Mouse (Mus musculus): ENCODE data around the gene Stub1.

Gene Stub1

DNA sequence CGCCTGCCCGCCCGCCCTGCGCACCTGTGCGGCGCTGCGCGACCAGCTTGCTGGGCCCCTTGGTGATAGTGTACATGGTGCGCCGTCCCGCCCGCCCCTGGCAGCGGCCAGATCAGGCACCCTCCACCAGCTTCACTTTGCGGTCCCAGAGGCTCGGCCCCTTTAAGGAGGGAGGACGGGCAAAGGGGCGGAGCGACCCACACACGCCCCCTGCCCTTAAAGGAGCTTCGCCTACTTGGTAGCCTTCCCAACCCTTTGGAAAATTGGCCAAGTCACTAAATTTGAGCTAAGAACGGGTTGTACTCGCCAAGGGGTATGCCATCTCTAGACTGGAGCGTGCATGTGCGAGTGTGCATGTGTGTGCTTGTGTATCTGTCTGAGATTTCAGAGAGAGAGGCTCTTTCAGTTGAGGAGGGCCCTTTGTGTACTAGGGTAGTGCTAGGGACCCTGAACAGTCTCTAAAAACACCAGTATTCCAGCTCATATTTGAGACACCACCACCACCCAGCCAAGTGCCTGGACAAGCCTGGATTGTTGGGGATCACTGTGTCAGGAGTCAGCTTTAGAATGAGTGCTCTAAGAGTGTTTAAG, 35.5 kb upstream of the Stub1 start, which contains the start of gene Mcrip2:
Gene Mcrip2 (minus strand): TSS at position 164 of the 591 bp plus-strand sequence.
- DNase-seq (ENCODE audit: low spot score) = peak; percentile 33

DNA sequence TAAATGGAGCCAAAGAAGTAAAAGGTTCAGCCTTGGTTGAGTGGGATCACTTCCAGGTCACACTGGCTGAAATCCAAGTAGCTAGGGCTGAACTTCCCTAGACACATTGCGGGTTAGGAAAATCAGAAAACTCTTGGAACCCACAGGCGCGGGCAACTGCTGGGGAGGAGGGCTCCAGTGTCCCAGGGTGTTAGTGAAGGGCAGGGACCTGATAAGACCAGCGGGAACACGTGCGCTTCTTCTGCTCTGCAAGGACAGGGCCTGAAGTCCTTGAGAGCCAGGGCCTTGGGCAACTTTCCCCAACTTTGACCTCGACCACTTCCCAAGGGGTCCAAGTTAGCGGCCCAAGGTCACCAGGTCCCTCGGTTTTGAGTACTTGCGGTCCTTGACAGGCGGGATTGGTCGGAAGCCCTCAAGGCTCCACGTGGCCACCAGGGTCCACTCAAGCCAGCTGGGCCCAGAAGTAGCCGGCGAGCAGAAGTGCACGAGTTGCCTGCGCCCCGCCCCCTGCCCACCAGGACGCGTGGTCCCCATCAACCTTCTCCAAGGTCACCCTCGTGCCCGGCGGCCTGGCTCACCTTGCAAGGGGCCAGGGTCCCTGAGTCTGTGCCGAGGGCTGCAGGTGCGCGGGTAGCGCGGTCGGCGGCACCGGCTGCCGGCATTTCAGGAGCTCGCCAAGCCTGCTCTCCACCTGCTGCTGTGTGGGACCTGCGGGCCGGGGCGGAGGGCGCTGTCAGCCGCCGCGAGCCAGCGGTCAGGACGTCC, 34.8 kb upstream of the Stub1 start:
- DNase-seq (ENCODE audit: low spot score) = no peak

DNA sequence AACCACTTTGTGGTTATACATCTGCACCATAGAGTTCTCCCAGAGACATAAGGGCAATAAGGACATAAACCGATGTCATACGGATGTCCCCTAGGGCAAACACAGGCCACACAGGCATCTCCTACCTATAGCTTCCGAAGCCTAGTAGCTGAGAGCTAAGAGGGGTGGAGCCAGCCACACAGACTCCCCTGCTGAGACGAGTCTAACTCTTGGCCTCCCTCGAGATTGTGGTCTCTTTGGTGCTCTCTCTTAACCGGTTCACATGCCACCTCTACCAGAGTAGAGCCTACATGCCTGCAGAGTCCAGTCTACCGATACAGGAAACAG, 34.3 kb upstream of the Stub1 start:
- DNase-seq (ENCODE audit: low spot score) = no peak

DNA sequence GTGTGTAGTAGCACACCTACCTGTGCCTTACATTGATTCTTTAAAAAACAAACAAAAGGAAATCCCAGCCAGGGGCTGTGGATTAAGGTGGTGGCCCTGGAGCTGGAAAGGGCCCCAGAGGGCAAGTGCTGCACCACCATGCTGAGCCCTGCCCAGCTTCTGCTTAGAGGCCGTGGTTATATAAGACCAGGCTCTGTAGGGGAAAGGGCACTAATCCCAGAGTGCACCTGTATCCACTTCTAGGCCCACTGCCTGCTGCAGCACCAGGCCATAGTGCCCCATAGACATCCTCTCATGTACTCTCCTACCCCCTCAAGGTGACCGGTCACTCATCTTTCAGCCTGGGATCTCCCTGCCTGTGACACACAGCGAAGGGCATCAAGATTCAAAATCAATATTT, 33.0 kb upstream of the Stub1 start:
- DNase-seq (ENCODE audit: low spot score) = no peak

DNA sequence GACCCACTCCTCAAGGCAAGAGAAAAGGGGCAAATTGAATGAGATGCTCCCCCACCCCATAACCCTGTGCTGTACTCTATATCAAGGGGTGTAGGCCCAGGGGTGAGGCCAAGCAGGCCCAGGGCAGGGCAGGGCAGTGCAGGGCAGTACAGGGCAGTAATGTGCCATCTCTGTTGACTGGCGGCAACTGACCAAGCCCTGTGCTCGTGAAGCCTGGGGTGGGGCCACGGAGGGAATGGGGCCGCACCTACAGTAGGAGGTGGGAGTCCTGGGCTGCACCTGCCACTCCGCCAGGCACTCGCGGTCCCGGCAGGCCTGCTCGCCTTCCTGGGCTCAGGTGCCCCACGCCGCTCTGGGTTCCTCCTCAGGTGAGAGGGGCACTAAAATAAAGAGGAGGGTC, 32.1 kb upstream of the Stub1 start:
- no peak for DNase-seq (ENCODE audit: low spot score)

DNA sequence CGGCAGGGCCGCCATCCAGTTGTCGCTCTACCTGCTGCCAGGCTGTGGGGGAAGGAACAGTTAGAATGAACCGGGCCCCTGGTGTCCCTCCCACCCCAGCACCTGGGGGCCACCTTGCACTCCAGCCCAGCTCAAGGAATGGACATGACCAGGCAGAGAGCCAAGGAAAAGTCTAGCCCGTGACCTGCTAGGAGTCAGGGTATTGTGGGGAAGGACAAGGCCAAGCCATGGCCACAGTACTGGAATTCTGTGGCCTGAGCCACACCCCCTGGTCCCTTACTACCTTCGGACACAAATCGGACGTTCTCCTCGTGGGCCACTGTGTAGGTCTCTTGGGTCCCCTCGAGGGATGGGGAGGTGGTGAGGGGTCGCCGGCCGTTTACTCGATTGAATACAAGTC, 31.1 kb upstream of the Stub1 start:
- DNase-seq (ENCODE audit: low spot score) = no peak

DNA sequence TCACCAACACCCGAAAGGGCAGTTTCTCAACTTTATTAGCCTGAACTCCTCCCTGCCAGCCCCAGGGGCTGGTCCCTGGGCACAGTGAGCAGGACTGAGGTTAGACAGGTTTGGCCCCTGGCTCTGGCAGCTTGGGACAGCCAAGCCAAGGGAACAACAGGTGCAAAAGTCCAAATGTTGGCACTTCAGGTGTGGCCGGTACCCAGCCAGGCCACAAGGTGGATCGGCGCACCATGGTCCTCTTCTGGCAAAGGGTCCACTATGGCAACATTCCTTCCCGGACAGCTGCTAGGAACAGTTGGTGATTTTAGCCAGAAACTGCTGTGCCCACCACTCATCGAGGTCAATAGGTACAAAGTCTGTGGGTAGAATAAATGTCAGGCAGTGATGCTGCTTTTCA, 30.5 kb upstream of the Stub1 start:
- no peak for DNase-seq (ENCODE audit: low spot score)

DNA sequence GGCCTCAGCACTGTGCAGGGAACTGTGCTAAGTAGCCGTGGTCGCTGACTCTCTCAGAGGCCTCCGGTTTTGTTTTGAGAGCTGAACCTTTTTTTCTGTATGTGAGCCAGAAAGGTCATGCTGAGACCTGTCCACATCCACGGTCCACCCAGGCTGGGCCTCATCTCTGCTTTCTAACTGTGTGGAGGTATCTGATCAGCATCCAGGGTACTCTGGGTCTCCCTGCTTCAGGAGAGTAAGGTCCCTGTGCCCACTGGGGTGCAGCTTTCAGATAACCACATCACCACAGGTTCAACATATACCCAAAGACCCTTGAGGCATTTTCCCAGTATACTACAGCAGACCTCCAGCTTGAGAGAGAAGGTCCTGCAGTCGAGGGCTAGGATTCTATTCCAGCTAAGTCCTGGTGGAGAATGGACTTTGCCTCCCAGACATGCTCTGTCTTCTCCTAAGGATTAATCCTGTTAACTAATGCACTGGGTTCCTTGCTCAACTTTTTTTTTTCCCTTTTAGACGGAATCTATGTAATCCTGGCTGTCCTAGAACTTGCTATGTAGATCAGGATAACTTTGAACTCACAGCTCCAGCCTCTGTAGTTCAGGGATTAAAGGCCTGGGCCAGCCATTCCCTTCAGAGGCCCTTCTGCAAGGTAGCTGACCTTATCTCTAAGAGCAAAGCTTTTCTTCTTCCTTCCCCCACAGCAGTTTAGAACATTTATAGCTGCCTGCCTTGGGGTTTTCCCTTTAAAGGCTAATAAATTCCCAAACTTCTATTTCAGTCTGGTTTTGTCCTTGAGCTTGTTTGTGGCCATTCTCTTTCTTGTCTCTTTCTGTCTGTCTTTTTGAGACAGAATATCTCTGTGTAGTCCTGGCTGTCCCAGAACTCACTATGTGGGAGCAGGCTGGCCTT, 28.8 kb upstream of the Stub1 start:
- no peak for DNase-seq (ENCODE audit: low spot score)

DNA sequence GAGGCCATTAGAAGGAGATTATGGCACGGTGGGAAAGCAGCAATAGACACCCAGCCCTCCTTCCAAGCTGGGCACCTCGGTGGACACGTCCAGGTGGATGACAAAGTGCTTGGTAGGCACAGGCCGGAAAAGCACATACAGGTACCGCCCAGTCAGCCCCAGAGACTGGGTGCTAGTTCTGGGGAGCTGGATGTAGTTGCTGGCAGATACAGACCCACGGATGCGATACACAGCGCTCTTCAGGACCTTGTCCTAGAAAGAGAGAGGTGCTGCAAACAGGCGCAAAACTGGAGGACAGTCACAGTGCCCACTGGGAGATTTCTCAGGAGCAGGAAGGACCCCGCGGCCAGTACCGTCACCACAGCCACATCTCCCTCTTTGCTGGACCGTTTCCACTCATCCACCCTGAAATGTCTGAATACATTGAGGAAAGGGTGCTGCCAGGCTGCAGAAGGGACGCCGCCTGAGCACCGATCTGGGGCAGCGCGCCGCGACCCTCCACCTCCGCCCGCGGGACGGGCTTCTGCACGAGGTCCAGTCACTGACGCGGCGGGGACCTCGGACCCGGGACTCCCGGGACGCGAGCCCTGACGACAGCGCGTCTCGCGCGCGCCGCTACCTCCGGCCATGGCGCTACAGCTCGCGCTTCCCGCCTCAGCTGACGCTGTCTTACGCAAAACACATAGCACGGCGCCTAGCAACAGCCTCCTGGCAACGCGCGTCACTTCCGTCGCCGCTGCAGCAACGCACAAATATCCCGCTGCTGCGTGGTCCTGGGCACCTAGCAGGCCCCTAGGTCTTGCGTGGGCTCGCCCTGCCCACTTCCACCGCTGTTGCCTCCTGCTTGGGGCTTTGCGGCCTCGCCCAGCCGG, 27.9 kb upstream of the Stub1 start, which contains the start of gene Wdr90:
Gene Wdr90 (minus strand): TSS at position 670 of the 872 bp plus-strand sequence.
- DNase-seq (ENCODE audit: low spot score) = peak; percentile 81

DNA sequence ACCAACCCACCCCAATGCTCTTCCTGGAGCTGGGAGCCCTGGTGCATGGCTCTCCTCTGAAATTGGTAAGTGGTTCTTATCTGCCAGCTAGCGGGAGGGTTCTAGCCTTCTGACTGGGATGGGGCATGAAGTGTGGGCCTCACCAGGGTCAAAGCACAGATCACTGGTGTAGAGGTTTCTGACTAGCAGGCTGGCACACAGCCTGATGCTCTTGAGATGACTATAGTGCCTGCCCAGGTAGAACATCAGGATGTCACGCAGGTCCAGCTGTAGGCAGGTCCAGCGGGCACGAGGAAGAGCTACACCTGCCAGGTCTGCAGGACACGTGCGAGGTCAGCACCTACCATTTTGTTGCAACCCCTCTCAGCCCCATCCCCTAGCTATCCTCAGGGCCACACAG, 27.0 kb upstream of the Stub1 start:
- DNase-seq (ENCODE audit: low spot score) = no peak

DNA sequence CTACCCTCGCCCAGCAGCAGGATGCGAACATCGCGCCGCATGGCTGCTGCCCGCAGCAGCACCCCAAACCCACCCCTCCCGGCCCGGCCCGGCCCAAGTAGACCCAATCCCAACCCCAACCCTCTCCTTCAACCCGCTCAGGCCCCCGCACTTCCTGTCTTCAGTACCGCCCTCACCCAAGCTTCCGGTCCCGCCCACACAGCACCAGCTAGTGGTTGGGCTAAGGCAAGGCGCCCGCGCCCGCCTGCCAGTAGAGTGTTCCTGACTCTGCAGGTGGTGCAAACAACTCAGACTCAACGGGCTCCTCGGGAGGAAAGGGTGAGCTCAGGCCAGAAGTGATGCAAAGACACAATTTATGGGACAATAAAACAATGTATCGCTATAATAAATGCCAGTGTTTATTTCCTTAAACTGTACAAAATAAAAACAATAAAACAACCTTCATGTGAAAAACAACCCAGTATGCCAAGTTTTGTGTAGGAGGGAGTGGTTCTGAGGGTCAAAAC, 11.2 kb upstream of the Stub1 start, which contains the start of gene Rhot2:
Gene Rhot2 (minus strand): TSS at position 456 of the 506 bp plus-strand sequence.
- DNase-seq (ENCODE audit: low spot score) = peak; percentile 86

DNA sequence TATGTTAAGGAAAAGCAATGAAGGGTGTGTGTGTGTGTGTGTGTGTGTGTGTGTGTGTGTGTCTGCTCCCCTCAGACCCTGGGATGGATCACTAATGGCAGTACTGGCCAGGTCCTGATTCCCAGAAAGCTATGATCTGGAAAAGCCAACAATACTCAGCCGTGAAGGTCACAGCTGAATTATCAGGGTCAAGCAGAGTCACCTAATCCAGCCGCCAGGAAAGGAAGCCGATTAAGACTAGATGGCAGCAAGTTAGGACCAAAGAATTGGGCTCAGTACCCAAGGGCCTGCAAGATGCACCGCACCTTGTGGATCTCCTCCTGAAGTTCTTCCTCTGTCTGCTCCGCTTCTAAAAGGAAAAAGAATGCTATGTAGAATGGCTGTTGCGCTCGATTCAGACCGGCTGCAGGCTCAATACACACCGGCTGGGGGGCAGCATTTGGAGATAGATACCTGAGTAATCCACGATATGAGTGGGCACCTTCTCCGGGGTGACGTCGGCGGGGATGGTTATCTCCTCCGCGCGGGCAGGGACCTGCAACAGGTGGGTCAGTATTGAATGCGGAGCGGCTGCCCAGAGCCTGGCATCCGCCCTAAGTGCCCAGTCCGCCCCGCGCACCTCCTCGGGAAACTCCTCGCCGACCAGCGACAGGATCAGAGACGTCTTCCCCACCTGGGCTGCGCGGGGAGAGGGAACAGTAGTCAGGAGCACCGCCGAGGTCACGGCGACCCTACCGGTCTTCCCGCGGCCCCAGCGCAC, 10.6 kb upstream of the Stub1 start:
- peak; percentile 44 for DNase-seq (ENCODE audit: low spot score)

DNA sequence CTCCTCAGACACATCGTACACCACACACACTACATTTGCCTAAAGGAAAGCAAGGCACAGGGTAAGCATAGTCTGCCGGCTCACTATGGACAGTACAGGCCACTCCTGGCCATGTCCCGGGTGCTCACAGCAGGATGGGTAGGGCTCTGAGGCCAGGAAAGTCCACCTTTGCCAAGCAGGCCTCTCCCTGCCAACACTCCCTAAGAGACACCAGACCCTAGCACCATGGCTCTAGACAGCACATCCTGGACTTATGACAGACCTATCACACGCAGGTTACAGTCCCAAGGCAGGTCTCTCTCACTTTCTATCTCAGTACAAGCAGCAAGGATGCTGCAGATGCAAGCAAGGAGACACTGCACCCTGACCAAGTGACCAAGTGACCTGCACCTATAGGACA, 9.9 kb upstream of the Stub1 start:
- DNase-seq (ENCODE audit: low spot score) = no peak

DNA sequence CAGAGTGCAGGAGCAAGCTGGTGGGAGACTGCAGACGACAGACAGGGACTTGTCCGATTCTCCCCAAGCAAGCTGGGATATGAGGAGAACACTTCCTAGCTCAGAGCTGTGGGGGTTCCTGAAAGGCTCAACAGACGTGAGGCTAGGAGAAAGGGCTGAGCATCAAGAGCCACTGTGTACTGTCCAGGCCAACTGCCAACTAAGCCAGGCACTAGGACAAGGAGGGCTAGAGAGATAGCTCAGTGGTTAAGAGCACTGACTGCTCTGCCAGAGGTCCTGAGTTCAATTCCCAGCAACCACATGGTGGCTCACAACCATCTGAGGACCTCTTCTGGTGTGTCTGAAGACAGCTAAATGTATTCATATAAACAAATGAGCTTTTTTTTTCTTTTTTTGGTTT, 9.3 kb upstream of the Stub1 start:
- DNase-seq (ENCODE audit: low spot score) = no peak

DNA sequence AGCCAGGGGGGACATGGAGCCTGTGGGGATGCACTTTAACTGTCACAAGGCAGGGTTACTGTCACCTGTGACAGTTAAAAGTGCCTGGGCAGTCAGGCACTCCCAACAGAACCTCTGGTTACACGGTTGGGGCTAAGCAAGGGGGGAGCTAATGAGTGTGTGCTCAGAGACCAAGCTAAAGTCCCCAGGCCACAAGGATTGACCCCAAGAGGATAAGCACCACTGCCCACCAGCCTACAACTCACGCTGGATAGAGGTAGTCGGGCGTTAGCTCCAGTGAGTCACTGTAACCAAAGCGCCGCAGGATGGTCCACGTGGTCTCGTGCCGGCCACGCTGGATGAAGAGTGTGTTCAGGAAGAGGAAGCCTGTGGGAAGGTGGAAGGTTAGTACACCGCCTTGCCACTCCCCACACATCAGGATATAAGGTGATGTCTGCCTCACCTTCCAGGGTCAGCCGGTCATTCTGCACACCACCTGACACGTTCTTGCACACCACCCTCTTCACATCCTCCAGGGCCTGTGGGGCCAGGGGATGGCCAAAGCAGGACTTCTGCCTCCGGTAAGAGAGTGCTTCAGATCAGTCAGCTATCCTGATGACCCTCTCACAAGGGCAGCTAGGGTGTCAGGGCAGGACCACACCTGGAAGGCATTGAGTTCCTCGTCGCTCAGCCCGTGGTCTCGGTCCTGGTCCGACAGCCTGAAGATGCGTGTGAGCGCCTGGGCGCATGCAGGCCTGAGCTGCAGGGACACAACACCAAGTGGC, 8.1 kb upstream of the Stub1 start, which contains the start of gene Gm20683:
Gene Gm20683 (minus strand): TSS at position 647 of the 764 bp plus-strand sequence.
- DNase-seq (ENCODE audit: low spot score) = no peak

DNA sequence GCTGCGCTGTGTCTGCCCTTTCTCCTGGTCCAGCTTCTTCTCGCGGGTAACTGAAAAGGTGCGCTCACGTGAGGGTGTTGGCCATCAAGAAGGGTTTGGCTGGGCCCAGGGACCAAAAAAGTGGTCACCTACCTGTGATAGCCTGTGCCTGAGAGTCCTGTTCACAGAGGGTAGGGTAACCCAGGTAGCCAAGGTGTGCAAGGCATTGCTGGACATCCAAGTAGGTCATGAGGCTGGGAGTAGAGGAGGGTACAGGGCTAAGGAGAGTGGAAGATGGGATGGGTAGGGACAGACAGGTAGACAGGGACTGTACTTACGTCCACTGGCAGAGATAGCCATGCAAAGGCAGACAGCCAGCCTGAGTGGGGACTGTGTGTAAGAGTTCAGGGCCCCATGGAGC, 7.3 kb upstream of the Stub1 start:
- no peak for DNase-seq (ENCODE audit: low spot score)

DNA sequence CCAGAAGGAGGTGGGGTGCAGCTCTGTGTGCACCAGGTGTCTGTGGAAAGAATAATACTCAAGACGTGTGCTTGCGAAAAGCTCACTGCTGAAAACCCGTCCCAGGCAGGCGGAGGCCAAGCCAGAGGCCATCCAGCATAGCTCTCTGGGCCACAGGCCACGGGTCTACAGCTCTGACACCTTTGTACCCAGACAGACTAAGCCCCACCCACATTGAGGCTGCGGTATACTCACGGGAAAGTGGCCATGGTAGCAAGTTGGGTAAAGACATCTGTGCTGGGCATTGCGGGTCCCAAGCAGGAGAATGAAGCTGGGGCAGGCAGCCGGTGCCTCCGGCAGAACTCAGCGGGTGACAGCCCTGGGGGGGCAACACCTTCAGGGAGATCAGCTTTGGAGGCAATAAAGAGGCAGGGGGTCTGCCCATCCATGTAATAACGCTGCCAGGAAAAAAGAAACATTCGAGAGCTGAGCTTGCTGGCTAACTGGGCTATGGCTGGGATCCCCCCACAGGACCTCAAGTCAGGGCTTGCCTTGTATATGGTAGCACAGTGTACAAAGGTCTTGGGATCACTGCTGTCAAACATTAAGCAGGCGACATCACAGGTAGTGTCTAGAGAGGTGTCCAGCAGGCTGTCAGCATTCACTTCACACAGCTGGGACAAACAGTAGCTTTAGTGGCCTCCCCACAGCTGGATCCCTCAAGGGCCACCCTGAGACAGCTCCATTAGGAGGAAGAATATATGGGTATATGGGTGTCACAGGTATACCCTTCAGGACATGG, 6.4 kb upstream of the Stub1 start:
- DNase-seq (ENCODE audit: low spot score) = no peak

DNA sequence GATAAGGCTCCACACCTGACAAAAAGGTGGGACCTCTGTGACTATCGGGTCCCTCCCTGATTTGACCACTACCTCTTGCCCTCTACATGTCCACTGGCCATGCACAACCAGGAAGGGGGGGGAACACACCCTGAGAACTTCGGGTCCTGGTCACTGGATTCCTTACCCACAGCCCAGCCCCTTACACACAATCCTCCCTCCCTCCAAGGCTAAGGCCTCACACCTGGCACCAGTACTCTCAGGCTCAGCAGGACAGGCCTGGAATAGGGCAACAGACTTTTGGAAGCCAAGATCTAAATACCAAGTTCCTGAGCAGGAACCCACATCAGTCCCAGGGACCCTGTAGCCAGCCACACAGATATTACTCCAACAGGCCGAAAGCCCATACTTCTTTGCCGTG, 5.7 kb upstream of the Stub1 start:
- no peak for DNase-seq (ENCODE audit: low spot score)

DNA sequence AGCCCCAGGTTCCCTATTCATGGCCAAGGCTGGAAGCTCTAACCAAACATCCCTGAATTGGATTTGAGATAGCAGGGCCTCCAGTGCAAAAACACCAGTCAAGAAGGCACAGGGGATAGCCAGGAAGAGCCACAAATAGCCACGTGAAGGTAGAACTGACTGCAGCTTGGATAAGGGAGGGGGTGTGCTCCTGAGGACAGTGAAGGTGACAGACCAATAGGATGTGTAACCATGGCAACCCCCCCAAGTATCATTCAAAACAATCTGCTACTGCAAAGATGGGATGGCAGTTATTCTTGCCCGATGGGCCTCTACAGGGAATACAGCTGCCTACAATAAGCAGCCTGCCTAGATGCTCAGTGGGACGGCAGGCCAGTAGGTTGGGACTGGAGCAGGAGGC, 4.3 kb upstream of the Stub1 start:
- DNase-seq (ENCODE audit: low spot score) = no peak
